Mouse (Mus musculus) kidney, adult 2 months (tissue): ENCODE data around the gene Zfp563.

Experiments used
- CTCF ChIP-seq: fragments of 200-500 bp; conservative IDR thresholded peaks from 2 replicates; pipeline ENCODE4 v1.5.1; 2011; ENCODE audit warnings: low read depth, mild to moderate bottlenecking, control low read depth, low read length, moderate library complexity, mixed read lengths; ENCODE audit not compliant: insufficient read depth, insufficient read length
- POLR2A ChIP-seq: fragments of 200-500 bp; IDR thresholded peaks from one replicate; pipeline ENCODE4 v1.6.1; 2011; ENCODE audit warnings: low read depth, low read length, control low read depth

DNA sequence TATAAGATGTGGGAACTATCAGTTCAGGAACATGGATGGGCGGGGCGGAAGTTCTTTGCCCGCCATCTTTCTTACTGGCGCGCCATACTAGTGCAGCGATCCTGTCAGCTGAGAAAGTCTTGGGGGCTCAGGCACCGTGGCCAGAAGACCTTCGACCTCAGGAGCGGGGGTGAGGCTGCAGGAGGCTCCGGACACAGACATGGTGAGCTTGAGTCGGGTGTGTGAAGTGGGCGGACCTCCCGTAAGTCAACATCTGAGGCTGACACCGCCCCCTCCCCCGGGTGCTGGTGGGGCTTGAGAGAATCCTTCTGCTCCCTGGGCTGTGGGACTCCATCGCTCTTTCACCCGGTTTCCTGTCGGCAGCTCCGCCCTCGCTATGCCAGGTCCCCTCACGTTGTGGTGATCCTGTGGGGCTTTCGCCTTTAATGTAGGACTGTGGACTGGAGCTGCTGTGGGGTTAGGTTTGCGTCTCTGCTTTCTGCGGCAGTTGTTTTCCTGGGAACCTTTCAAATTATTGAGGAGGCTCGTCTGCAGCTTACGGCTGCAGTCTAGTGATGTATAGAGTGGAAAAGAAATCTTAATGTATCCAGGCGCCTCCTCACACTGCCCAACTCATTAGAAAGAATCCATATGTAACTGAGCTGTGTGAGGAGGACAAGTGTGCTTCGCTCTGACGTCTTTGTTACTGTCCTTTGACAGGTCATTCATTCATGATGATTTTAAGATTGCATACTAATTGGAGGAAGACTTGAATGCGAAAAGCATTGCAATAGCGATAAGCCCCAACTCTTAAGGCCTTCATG, 3.5 kb downstream of the Zfp563 start:
- TF ChIP-seq CTCF: no peak
- TF ChIP-seq POLR2A: no peak
